In genomic region chr7:70362526-70363170, GRCm38 (mm10) we compare ENCODE assay signal across 8 mouse cellular contexts. TPM values are rescaled to one million over a fixed set of nuclear protein-coding genes. Genes with fewer than 3 reads are reported as not detected.
DNase-seq lines count a peak whose midpoint lies in the region; ATAC-seq lines count a peak whose summit lies in the region.

No protein-coding gene starts in this region.

- WGBS in lung, embryonic 16.5 days, result 16% methylated on average over 12 of the region's 12 CpGs
- 19% methylated on average over 12 of the region's 12 CpGs for WGBS in heart, embryonic 15.5 days
- 1% methylated on average over 12 of the region's 12 CpGs for WGBS in limb, embryonic 10.5 days
- WGBS in neural tube, embryonic 15.5 days, result 9% methylated on average over 12 of the region's 12 CpGs

- no peaks in the 10 kb centered on the region for H3K27me3 ChIP-seq in lung, embryonic 16.5 days (ENCODE audit: control insufficient read depth, insufficient read depth, low read depth, low read length)
- peaks cover 50% of the 10 kb centered on the region for H3K27me3 ChIP-seq in heart, embryonic 15.5 days
- H3K27me3 ChIP-seq in limb, embryonic 10.5 days (ENCODE audit: low read depth, poor library complexity, severe bottlenecking), result peaks cover 23% of the 10 kb centered on the region
- H3K27me3 ChIP-seq in neural tube, embryonic 15.5 days (replicated peaks), result peaks cover 10% of the 10 kb centered on the region

- peak overlapping the region; percentile 80 for H3K4me2 ChIP-seq in lung, embryonic 16.5 days (ENCODE audit: low read depth, low read length)
- H3K4me2 ChIP-seq in heart, embryonic 15.5 days, result peak overlapping the region; percentile 90
- H3K4me2 ChIP-seq in neural tube, embryonic 15.5 days, result peak overlapping the region; percentile 96

- H3K9ac ChIP-seq in lung, embryonic 16.5 days (ENCODE audit: low read length), result peak overlapping the region; percentile 85
- no peak overlapping the region for H3K9ac ChIP-seq in heart, embryonic 15.5 days
- H3K9ac ChIP-seq in neural tube, embryonic 15.5 days (replicated peaks), result peak overlapping the region; percentile 61; the same call in 1 of the 2 replicates

- 0 out of 2 replicates have a peak, but pooled peaks cover 4% of the 10 kb centered on the region for H3K36me3 ChIP-seq in lung, embryonic 16.5 days (ENCODE audit: control insufficient read depth, insufficient read depth, low read length)
- H3K36me3 ChIP-seq in heart, embryonic 15.5 days, result no peaks in the 10 kb centered on the region
- peaks cover 12% of the 10 kb centered on the region for H3K36me3 ChIP-seq in limb, embryonic 10.5 days
- no peaks in the 10 kb centered on the region for H3K36me3 ChIP-seq in neural tube, embryonic 15.5 days

- no peak for ATAC-seq in lung, embryonic 16.5 days (ENCODE audit: low read depth)
- ATAC-seq in heart, embryonic 15.5 days (replicated peaks; ENCODE audit: insufficient number of reproducible peaks, insufficient read depth, low FRiP score, low read depth), result no peak
- ATAC-seq in neural tube, embryonic 15.5 days (ENCODE audit: low FRiP score), result no peak

- peak overlapping the region; percentile 83 for H3K27ac ChIP-seq in lung, embryonic 16.5 days (ENCODE audit: low read length)
- no peak overlapping the region for H3K27ac ChIP-seq in heart, embryonic 15.5 days
- H3K27ac ChIP-seq in limb, embryonic 10.5 days, result peak overlapping the region; percentile 100
- H3K27ac ChIP-seq in neural tube, embryonic 15.5 days (replicated peaks), result peak overlapping the region; percentile 90

- H3K4me1 ChIP-seq in lung, embryonic 16.5 days (replicated peaks; ENCODE audit: control insufficient read depth, insufficient read depth, low read length), result 0 out of 2 replicates have a peak, but pooled peaks cover 3% of the 10 kb centered on the region
- H3K4me1 ChIP-seq in heart, embryonic 15.5 days (replicated peaks), result peaks cover 14% of the 10 kb centered on the region
- peaks cover 43% of the 10 kb centered on the region for H3K4me1 ChIP-seq in limb, embryonic 10.5 days
- H3K4me1 ChIP-seq in neural tube, embryonic 15.5 days, result peaks cover 23% of the 10 kb centered on the region

- no peaks in the 10 kb centered on the region for H3K9me3 ChIP-seq in lung, embryonic 16.5 days (ENCODE audit: control insufficient read depth, low read length)
- no peaks in the 10 kb centered on the region for H3K9me3 ChIP-seq in heart, embryonic 15.5 days (replicated peaks)
- no peaks in the 10 kb centered on the region for H3K9me3 ChIP-seq in limb, embryonic 10.5 days (replicated peaks)
- H3K9me3 ChIP-seq in neural tube, embryonic 15.5 days (replicated peaks), result no peaks in the 10 kb centered on the region

- H3K4me3 ChIP-seq in lung, embryonic 16.5 days (ENCODE audit: low read length), result peak overlapping the region; percentile 89
- peak overlapping the region; percentile 77 for H3K4me3 ChIP-seq in heart, embryonic 15.5 days
- peak overlapping the region; percentile 92 for H3K4me3 ChIP-seq in limb, embryonic 10.5 days
- H3K4me3 ChIP-seq in neural tube, embryonic 15.5 days (replicated peaks), result peak overlapping the region; percentile 63

- no peak for DNase-seq in lung, postnatal 14 days
- peak; percentile 42 for DNase-seq in limb, embryonic 10.5 days (ENCODE audit: low spot score)
- no peak for DNase-seq in layer of hippocampus, adult 8-10 months (ENCODE audit: low spot score in 2 of 2)
- DNase-seq in frontal cortex, postnatal 10 days (ENCODE audit: low spot score in 2 of 2), result no peak
- DNase-seq in layer of hippocampus, postnatal 14 days (ENCODE audit: low spot score in 2 of 2), result no peak

RNA-seq across cellular contexts. Expression of gene Nr2f2, which starts 3.9 kb away (rescaled TPM):
- 83.5 and 95.7 TPM in 2 replicates for polyA plus RNA-seq in lung, embryonic 16.5 days (2015; fragmentation: Nextera tagmentation; extraction: Ambion mirVana)
- 25.1 and 27.6 TPM in 2 replicates for polyA plus RNA-seq in heart, embryonic 15.5 days (2015; fragmentation: Nextera tagmentation; extraction: Ambion mirVana)
- polyA plus RNA-seq in limb, embryonic 10.5 days (2016; fragmentation: Nextera tagmentation; extraction: Ambion mirVana), result 48.0 and 56.8 TPM in 2 replicates
- polyA plus RNA-seq in neural tube, embryonic 15.5 days (2015; fragmentation: Nextera tagmentation; extraction: Ambion mirVana), result 60.3 and 62.5 TPM in 2 replicates
- total RNA-seq in layer of hippocampus, adult 8-10 months (2022), result 10 to 100 TPM; 40.5 to 53.3 (median 45.9) TPM
- total RNA-seq in layer of hippocampus, postnatal 14 days (2021), result 10 to 100 TPM; 46.4 to 51.8 TPM
